Mouse (Mus musculus): ENCODE measurements around the gene Ptpn3.
"Not testable (repeated sequence)": the region's sequence is repeated elsewhere in the genome, so short reads cannot be mapped to it uniquely, and the experiment has no call there.

Gene Ptpn3

GRCm38 (mm10) chr4:57224776-57225175 lies 76.9 kb downstream of the Ptpn3 start:
- DNase-seq (ENCODE audit: low spot score in 2 of 2) = no peak

- DNase-seq (ENCODE audit: low spot score in 2 of 2) = no peak
These were observed 83.9 kb downstream of the Ptpn3 start for GRCm38 (mm10) chr4:57217746-57218145.

GRCm38 (mm10) chr4:57216535-57216934 lies 85.1 kb downstream of the Ptpn3 start:
- DNase-seq (ENCODE audit: low spot score in 2 of 2) = no peak

- DNase-seq (ENCODE audit: low spot score in 2 of 2) = no peak
These were observed 86.8 kb downstream of the Ptpn3 start for GRCm38 (mm10) chr4:57214852-57215251.

GRCm38 (mm10) chr4:57214114-57214513 lies 87.5 kb downstream of the Ptpn3 start:
- DNase-seq (ENCODE audit: low spot score in 2 of 2) = no peak

GRCm38 (mm10) chr4:57211706-57212105 lies 89.9 kb downstream of the Ptpn3 start:
- DNase-seq (ENCODE audit: low spot score in 2 of 2) = no peak

GRCm38 (mm10) chr4:57205908-57206307 lies 95.7 kb downstream of the Ptpn3 start:
- DNase-seq (ENCODE audit: low spot score in 2 of 2) = no peak

- DNase-seq (ENCODE audit: low spot score in 2 of 2) = no peak
These were observed 96.9 kb downstream of the Ptpn3 start for GRCm38 (mm10) chr4:57204780-57205179.

GRCm38 (mm10) chr4:57202660-57203361 lies 98.8 kb downstream of the Ptpn3 start:
- peak; percentile 38 to 42 for DNase-seq (ENCODE audit: low spot score in 2 of 2)

- DNase-seq (ENCODE audit: low spot score in 2 of 2) = no peak
These were observed 99.5 kb downstream of the Ptpn3 start for GRCm38 (mm10) chr4:57202132-57202531.

- DNase-seq (ENCODE audit: low spot score in 2 of 2) = no peak
These were observed 101.0 kb downstream of the Ptpn3 start for GRCm38 (mm10) chr4:57200661-57201060.

- not testable (repeated sequence) for DNase-seq (ENCODE audit: low spot score in 2 of 2)
These were observed 102.8 kb downstream of the Ptpn3 start for GRCm38 (mm10) chr4:57198666-57199393.

GRCm38 (mm10) chr4:57191543-57192283 lies 109.9 kb downstream of the Ptpn3 start:
- DNase-seq (ENCODE audit: low spot score in 2 of 2) = no peak

- no peak for DNase-seq (ENCODE audit: low spot score in 2 of 2)
These were observed 111.8 kb downstream of the Ptpn3 start for GRCm38 (mm10) chr4:57189881-57190280.

GRCm38 (mm10) chr4:57186035-57186434 lies 115.6 kb downstream of the Ptpn3 start:
- no peak for DNase-seq (ENCODE audit: low spot score in 2 of 2)

- no peak for DNase-seq (ENCODE audit: low spot score in 2 of 2)
These were observed 116.2 kb downstream of the Ptpn3 start for GRCm38 (mm10) chr4:57185462-57185861.

- no peak for DNase-seq (ENCODE audit: low spot score in 2 of 2)
These were observed 118.1 kb downstream of the Ptpn3 start for GRCm38 (mm10) chr4:57183493-57183892.

- DNase-seq (ENCODE audit: low spot score in 2 of 2) = peak; percentile 40
These were observed 120.1 kb downstream of the Ptpn3 start for GRCm38 (mm10) chr4:57181538-57181937.

GRCm38 (mm10) chr4:57178881-57179280 lies 122.8 kb downstream of the Ptpn3 start:
- no peak for DNase-seq (ENCODE audit: low spot score in 2 of 2)

- DNase-seq (ENCODE audit: low spot score in 2 of 2) = no peak
These were observed 126.3 kb downstream of the Ptpn3 start for GRCm38 (mm10) chr4:57175329-57175728.

GRCm38 (mm10) chr4:57172861-57173260 lies 128.8 kb downstream of the Ptpn3 start:
- no peak for DNase-seq (ENCODE audit: low spot score in 2 of 2)

GRCm38 (mm10) chr4:57171817-57172216 lies 129.8 kb downstream of the Ptpn3 start:
- no peak for DNase-seq (ENCODE audit: low spot score in 2 of 2)

- DNase-seq (ENCODE audit: low spot score in 2 of 2) = no peak
These were observed 133.0 kb downstream of the Ptpn3 start for GRCm38 (mm10) chr4:57168680-57169079.
